Mouse (Mus musculus) kidney, postnatal 0 days (tissue): ENCODE data around the gene Rex1bd. TPM values are rescaled to one million over a fixed set of nuclear protein-coding genes. Genes with fewer than 3 reads are reported as not detected.

Source experiments
- ATAC-seq: fragments of 200-750 bp; cut with Nextera tagmentation; replicated peaks from 2 replicates; pipeline ENCODE4 v1.8.0; 2017; ENCODE audit warnings: low read depth, moderate number of reproducible peaks, moderate TSS enrichment, moderate library complexity; ENCODE audit not compliant: low FRiP score
- DNase-seq: peaks from one replicate; pipeline ENCODE4 v3.0.0-alpha.2; 2016; ENCODE audit warnings: low spot score
- H3K27ac ChIP-seq: fragments of 300-500 bp; sonication (generic); 2 replicates; pipeline ENCODE4 v1.5.1; 2014; ENCODE audit warnings: mild to moderate bottlenecking
- H3K27me3 ChIP-seq: fragments of 300-500 bp; sonication (generic); 2 replicates; pipeline ENCODE4 v1.6.1; 2014; ENCODE audit warnings: low read length, mixed read lengths; ENCODE audit not compliant: insufficient read depth
- H3K36me3 ChIP-seq: fragments of 300-500 bp; sonication (generic); 2 replicates; pipeline ENCODE4 v1.6.1; 2014; ENCODE audit warnings: low read length, mixed read lengths; ENCODE audit not compliant: insufficient read depth
- H3K4me1 ChIP-seq: fragments of 300-500 bp; sonication (generic); replicated peaks from 2 replicates; pipeline ENCODE4 v1.6.1; 2014; ENCODE audit warnings: antibody characterized with exemption, low read length, mixed read lengths; ENCODE audit not compliant: insufficient read depth
- H3K4me2 ChIP-seq: fragments of 300-500 bp; sonication (generic); 2 replicates; pipeline ENCODE4 v1.6.1; 2014; ENCODE audit warnings: mild to moderate bottlenecking, low read length, moderate library complexity, mixed read lengths
- H3K4me3 ChIP-seq: fragments of 300-500 bp; sonication (generic); replicated peaks from 2 replicates; pipeline ENCODE4 v1.5.1; 2014; ENCODE audit warnings: low read depth, low read length
- H3K9ac ChIP-seq: fragments of 300-500 bp; sonication (generic); 2 replicates; pipeline ENCODE4 v1.6.1; 2014; ENCODE audit warnings: low read depth, low read length
- H3K9me3 ChIP-seq: fragments of 300-500 bp; sonication (generic); replicated peaks from 2 replicates; pipeline ENCODE4 v1.6.1; 2016; ENCODE audit warnings: low read length, inconsistent platforms, mixed read lengths
- CTCF ChIP-seq: IDR thresholded peaks from 2 replicates; pipeline ENCODE4 v1.5.1; 2016; ENCODE audit warnings: antibody characterized with exemption, low read depth, mild to moderate bottlenecking, moderate library complexity
- WGBS: fragments of 180-500 bp; shearing (Covaris S2); extraction: QIAGEN DNeasy Blood & Tissue Kit; methylation state at CpG from one replicate; pipeline ENCODE4 v1.1.7; 2014; 5-methylcytosine and 5-hydroxymethylcytosine counted together
- polyA plus RNA-seq: library from polyadenylated mRNA; unstranded; fragments of >200 nt; fragmentation: Nextera tagmentation; extraction: Ambion mirVana; gene quantifications from 2 replicates; pipeline ENCODE4 v1.2.1, GENCODE M21; 2015

Gene Rex1bd
- polyA plus RNA-seq, 1 experiment from 2014 or later, result 140 TPM

DNA sequence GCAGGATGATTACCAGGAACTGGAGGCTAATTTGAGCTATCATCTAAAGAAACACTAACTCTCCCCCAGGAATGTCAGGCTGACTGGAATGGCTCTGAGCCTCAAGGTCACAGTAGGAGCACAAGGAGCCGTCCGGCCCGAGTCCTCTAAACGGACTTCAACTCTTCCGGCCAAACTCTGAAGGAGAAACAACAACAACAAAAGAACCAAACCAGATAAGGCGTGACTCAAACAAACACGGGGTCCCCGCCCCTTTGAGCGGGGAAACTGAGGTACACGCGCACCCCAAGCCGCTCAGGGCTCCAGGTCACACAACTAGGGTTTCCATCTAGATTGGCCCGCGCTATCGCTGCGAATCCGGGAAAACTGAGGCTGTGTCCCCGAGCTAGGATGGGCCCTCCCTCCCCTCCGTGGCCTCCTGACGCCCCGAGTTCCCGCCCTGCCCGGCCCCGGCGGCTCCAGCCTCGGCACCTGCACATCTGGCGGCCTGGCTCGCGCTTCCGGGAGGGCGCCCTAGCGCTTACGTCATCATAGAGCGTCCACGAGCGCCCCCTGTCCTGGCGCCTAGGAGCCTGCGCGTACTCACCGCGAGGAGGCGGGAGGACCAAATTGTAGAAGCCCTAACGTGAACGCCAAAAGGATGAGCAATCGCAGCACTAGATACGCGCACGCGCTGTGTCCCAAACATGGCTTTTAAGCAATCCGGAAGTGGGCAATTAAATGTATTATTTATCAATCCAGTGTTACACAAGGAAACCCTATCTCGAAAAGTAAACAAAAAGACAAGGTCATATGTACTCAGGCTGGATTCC, 16.2 kb upstream of the Rex1bd start:
- peak overlapping the region; percentile 88 for H3K27ac ChIP-seq
- H3K4me1 ChIP-seq, result no peaks in the 10 kb centered on the region; the same call in 1 of the 2 replicates
- peak overlapping the region; percentile 75 for H3K9ac ChIP-seq
- peak overlapping the region; percentile 83 for H3K4me2 ChIP-seq
- peak; percentile 81 for TF ChIP-seq CTCF
- WGBS, result under 1% methylated on average over 51 of the region's 51 CpGs
- H3K36me3 ChIP-seq, result peaks cover 5% of the 10 kb centered on the region; the same call in 1 of the 2 replicates
- no peaks in the 10 kb centered on the region for H3K9me3 ChIP-seq
- ATAC-seq, result peak; percentile 89
- peak overlapping the region; percentile 83 for H3K4me3 ChIP-seq
- H3K27me3 ChIP-seq, result no peaks in the 10 kb centered on the region
- DNase-seq, result peak; percentile 100

GRCm38 (mm10) chr8:70519606-70520005, 13.1 kb upstream of the Rex1bd start:
- 78% methylated on average over 2 of the region's 2 CpGs for WGBS

DNA sequence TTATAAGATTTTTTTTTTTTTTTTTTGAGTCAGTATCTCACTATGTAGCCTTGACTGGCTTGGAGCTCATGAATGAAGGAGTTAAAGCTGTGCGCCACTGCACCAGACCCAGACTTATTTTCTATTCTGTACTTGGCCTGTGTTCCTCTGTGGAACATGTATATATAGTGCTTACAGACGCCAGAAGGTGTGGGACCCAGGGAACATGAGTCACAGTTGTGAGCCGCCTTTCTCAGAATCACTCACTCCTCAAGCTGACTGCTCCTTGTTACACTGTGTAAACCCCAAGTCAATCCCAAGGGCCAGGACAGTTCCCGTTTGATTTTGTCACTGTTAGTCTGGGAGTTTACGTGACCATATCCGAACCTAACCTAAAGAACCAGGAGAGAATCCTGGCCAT, 12.5 kb upstream of the Rex1bd start:
- WGBS, result 91% methylated on average over 6 of the region's 6 CpGs
- no peaks in the 10 kb centered on the region for H3K9me3 ChIP-seq
- no peak overlapping the region for H3K9ac ChIP-seq
- DNase-seq, result no peak
- H3K27ac ChIP-seq, result no peak overlapping the region
- TF ChIP-seq CTCF, result no peak
- H3K27me3 ChIP-seq, result no peaks in the 10 kb centered on the region
- H3K36me3 ChIP-seq, result peaks cover 12% of the 10 kb centered on the region; the same call in 1 of the 2 replicates
- H3K4me2 ChIP-seq, result no peak overlapping the region
- H3K4me1 ChIP-seq, result no peaks in the 10 kb centered on the region; the same call in 1 of the 2 replicates
- no peak for ATAC-seq
- H3K4me3 ChIP-seq, result no peak overlapping the region

More at GRCm38 (mm10) chr8:70519606-70520005, 13.1 kb upstream of the Rex1bd start:
- H3K27me3 ChIP-seq, result no peaks in the 10 kb centered on the region
- no peak overlapping the region for H3K4me2 ChIP-seq
- no peaks in the 10 kb centered on the region; the same call in 1 of the 2 replicates for H3K4me1 ChIP-seq
- peaks cover 12% of the 10 kb centered on the region; the same call in 1 of the 2 replicates for H3K36me3 ChIP-seq
- H3K9ac ChIP-seq, result no peak overlapping the region
- ATAC-seq (no peak), DNase-seq (no peak)
- H3K9me3 ChIP-seq, result no peaks in the 10 kb centered on the region
- H3K27ac ChIP-seq, result no peak overlapping the region
- TF ChIP-seq CTCF, result no peak
- no peak overlapping the region for H3K4me3 ChIP-seq

DNA sequence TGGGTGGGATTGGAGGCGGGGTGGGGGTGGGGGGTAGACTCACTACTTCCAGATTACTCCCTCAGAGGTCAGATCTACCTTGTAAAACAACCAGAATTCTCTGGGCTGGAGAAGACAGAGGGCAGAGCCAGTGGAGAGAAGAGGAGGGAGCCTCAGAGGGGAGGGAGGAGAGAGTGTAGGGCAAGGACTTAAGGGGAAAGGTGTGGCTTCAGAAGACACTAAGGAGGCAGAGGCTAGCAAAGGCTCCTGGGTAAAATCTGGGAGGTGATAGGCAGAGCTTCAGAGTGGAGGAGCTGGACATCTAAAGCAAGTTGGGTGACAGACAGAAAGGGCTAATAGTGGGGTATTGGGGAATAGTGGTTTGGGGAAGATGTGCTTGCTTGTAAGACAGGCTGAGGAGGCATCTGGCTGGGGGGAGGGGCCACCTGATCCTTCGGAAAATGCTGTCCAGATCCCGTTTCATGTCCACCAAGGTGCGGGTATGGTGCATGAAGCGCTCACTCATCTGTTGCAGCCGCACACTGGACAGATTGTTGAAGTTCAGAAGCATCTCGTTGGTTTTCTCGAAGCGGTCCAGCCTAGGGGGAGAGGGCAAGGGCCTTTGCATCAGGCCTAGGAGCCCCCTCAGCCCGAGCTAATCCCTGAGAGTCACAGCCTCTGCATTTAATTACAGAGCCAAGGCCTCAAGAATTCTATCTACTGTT, 11.5 kb upstream of the Rex1bd start:
- Histone ChIP-seq H3K4me3 (no peak overlapping the region), H3K27ac (no peak overlapping the region), H3K27me3 (no peaks in the 10 kb centered on the region), H3K36me3 (peaks cover 16% of the 10 kb centered on the region), H3K9ac (no peak overlapping the region), H3K9me3 (no peaks in the 10 kb centered on the region), H3K4me1 (no peaks in the 10 kb centered on the region; the same call in 1 of the 2 replicates), H3K4me2 (no peak overlapping the region)
- DNase-seq (no peak), ATAC-seq (no peak)
- no peak for TF ChIP-seq CTCF
- WGBS, result 53% methylated on average over 10 of the region's 10 CpGs

DNA sequence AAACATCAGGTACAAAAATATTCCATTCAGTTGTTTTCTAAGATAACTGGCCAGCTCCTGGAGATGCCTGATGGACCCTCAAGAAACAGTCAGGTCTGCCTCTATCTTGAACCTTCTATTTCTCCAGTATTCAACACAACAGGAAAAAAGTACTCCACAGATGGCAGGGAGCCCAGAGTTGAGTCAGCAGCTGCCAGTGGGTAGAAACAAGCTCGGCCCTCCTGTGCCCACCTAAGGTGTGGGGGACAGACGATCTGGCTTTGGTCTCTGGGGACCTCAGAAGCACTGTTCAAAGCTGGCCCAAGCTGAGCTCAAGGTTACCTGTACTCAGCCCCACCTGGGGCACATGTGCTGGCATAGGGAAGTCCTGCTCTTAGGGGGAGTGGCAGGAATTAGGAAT, 6.9 kb upstream of the Rex1bd start:
- no peak overlapping the region for H3K4me3 ChIP-seq
- H3K4me1 ChIP-seq, result 0 out of 2 replicates have a peak, but pooled peaks cover 6% of the 10 kb centered on the region
- H3K9me3 ChIP-seq, result no peaks in the 10 kb centered on the region
- no peaks in the 10 kb centered on the region for H3K27me3 ChIP-seq
- DNase-seq (no peak), ATAC-seq (no peak)
- TF ChIP-seq CTCF, result no peak
- WGBS, result 70% methylated on average over 2 of the region's 2 CpGs
- H3K9ac ChIP-seq, result no peak overlapping the region
- no peak overlapping the region for H3K4me2 ChIP-seq
- H3K36me3 ChIP-seq, result peaks cover 16% of the 10 kb centered on the region
- H3K27ac ChIP-seq, result no peak overlapping the region

- H3K9ac ChIP-seq, result no peak overlapping the region
- no peaks in the 10 kb centered on the region for H3K27me3 ChIP-seq
- no peaks in the 10 kb centered on the region for H3K9me3 ChIP-seq
- no peak for TF ChIP-seq CTCF
- no peak for ATAC-seq
- no peak overlapping the region for H3K4me2 ChIP-seq
- H3K4me3 ChIP-seq, result no peak overlapping the region
- no peak overlapping the region for H3K27ac ChIP-seq
- 92% methylated on average over 11 of the region's 11 CpGs for WGBS
- DNase-seq, result no peak
- H3K4me1 ChIP-seq, result 0 out of 2 replicates have a peak, but pooled peaks cover 6% of the 10 kb centered on the region
- H3K36me3 ChIP-seq, result peaks cover 19% of the 10 kb centered on the region
These were observed 5.8 kb upstream of the Rex1bd start for GRCm38 (mm10) chr8:70512253-70512903.
